Mouse (Mus musculus) embryonic stem cell, embryonic (primary cell): ENCODE results near the gene Eml1.

Experiments
- CTCF ChIA-PET, 4 experiments: fragments of 300-600 bp in 2 of 4; fragments of 350-600 bp in 2 of 4; sonication (Branson Sonifier 250); formaldehyde crosslinking; loops; one replicate each; lab custom pipeline; 2022; ENCODE audit warnings: inconsistent platforms in 2 of 4; lab: Charles Lee
- POLR2A ChIA-PET, 4 experiments: fragments of 300-600 bp in 2 of 4; fragments of 350-600 bp in 2 of 4; sonication (Branson Sonifier 250); formaldehyde crosslinking; loops; one replicate each; lab custom pipeline; 2022; ENCODE audit warnings: antibody characterized with exemption in 4 of 4, inconsistent platforms in 1 of 4; lab: Charles Lee

Eml1 gene

GRCm38 (mm10) chr12:108435444-108436015 is 64.8 kb downstream of the Eml1 start:
- ChIA-PET CTCF (interaction anchor here in 3 of 4 experiments (0.6 to 2.8 kb wide), 9 partner anchors 13 to 147 kb away, joined by 3 to 9 read pairs (median 3); partner anchors contain the start of gene Hhipl1 (in 1 of the 3)), POLR2A (interaction anchor here in 3 of 4 experiments (0.7 to 4.0 kb wide), 27 partner anchors 8 to 303 kb away, joined by 3 to 41 read pairs (median 4); partner anchors contain the start of genes Evl (in 2 of the 3) and Cyp46a1 (in 1 of the 3))

- POLR2A ChIA-PET, result interaction anchor here (0.5 to 4.0 kb wide), 35 partner anchors 8 to 1944 kb away, joined by 3 to 41 read pairs (median 4); partner anchors contain the start of genes Cyp46a1 (in 1 of the 4) and Evl (in 1 of the 4)
- CTCF ChIA-PET, result interaction anchor here (0.6 to 2.8 kb wide), 11 partner anchors 9 to 266 kb away, joined by 3 to 9 read pairs (median 4); partner anchors contain the start of genes Degs2 (in 1 of the 4) and Hhipl1 (in 1 of the 4)
Measured at GRCm38 (mm10) chr12:108436029-108436923, 65.5 kb downstream of the Eml1 start.

GRCm38 (mm10) chr12:108437446-108437845 is 66.7 kb downstream of the Eml1 start:
- POLR2A ChIA-PET, result interaction anchor here (0.6 to 4.0 kb wide), 8 partner anchors 15 to 1146 kb away, joined by 3 to 41 read pairs (median 3); no protein-coding TSS in a partner anchor
- CTCF ChIA-PET, result interaction anchor here in 2 of 4 experiments (2.3 to 2.8 kb wide), 2 partner anchors 15 to 50 kb away, joined by 9 read pairs; no protein-coding TSS in a partner anchor

- ChIA-PET POLR2A (interaction anchor here in 2 of 4 experiments (1.0 to 1.4 kb wide), 2 partner anchors 9 to 111 kb away, joined by 3 to 4 read pairs; partner anchors contain the start of gene Evl (in 1 of the 2)), CTCF (interaction anchor here in 1 of 4 experiments (0.6 to 1.6 kb wide), 2 partner anchors 21 to 79 kb away, joined by 3 to 8 read pairs; no protein-coding TSS in a partner anchor)
Measured at GRCm38 (mm10) chr12:108443271-108443670, 72.5 kb downstream of the Eml1 start.

GRCm38 (mm10) chr12:108443708-108444107 is 73.0 kb downstream of the Eml1 start:
- ChIA-PET CTCF (interaction anchor here in 1 of 4 experiments (0.6 kb wide), 1 partner anchor 80 kb away, joined by 3 read pairs; no protein-coding TSS in a partner anchor), POLR2A (interaction anchor here in 2 of 4 experiments (1.0 to 1.4 kb wide), 2 partner anchors 9 to 111 kb away, joined by 3 to 4 read pairs; partner anchors contain the start of gene Evl (in 1 of the 2))

GRCm38 (mm10) chr12:108444166-108445115 is 73.7 kb downstream of the Eml1 start:
- POLR2A ChIA-PET, result interaction anchor here in 1 of 4 experiments (1.1 kb wide), 1 partner anchor 8 kb away, joined by 3 read pairs; no protein-coding TSS in a partner anchor
- CTCF ChIA-PET, result interaction anchor here in 1 of 4 experiments (0.8 to 0.9 kb wide), 2 partner anchors 8 to 22 kb away, joined by 3 read pairs; no protein-coding TSS in a partner anchor

GRCm38 (mm10) chr12:108446721-108447120 is 76.0 kb downstream of the Eml1 start:
- ChIA-PET POLR2A (no interaction called here), CTCF (no interaction called here)

GRCm38 (mm10) chr12:108448396-108448795 is 77.6 kb downstream of the Eml1 start:
- ChIA-PET POLR2A (interaction anchor here in 2 of 4 experiments (0.8 to 1.0 kb wide), 3 partner anchors 12 to 32 kb away, joined by 3 read pairs; no protein-coding TSS in a partner anchor), CTCF (no interaction called here)

GRCm38 (mm10) chr12:108449935-108450334 is 79.2 kb downstream of the Eml1 start:
- CTCF ChIA-PET, result no interaction called here
- POLR2A ChIA-PET, result interaction anchor here in 1 of 4 experiments (4.7 kb wide), 1 partner anchor 14 kb away, joined by 41 read pairs; no protein-coding TSS in a partner anchor

GRCm38 (mm10) chr12:108450546-108450945 is 79.8 kb downstream of the Eml1 start:
- ChIA-PET CTCF (no interaction called here), POLR2A (interaction anchor here in 1 of 4 experiments (4.7 kb wide), 1 partner anchor 14 kb away, joined by 41 read pairs; no protein-coding TSS in a partner anchor)

- ChIA-PET CTCF (interaction anchor here in 2 of 4 experiments (0.6 to 0.9 kb wide), 3 partner anchors 8 to 1267 kb away, joined by 3 read pairs; no protein-coding TSS in a partner anchor), POLR2A (interaction anchor here in 2 of 4 experiments (0.6 to 4.7 kb wide), 5 partner anchors 9 to 267 kb away, joined by 3 to 41 read pairs (median 4); no protein-coding TSS in a partner anchor)
Measured at GRCm38 (mm10) chr12:108452151-108452874, 81.6 kb downstream of the Eml1 start.

- ChIA-PET CTCF (interaction anchor here in 2 of 4 experiments (0.9 to 1.1 kb wide), 2 partner anchors 34 kb away, joined by 3 to 4 read pairs; no protein-coding TSS in a partner anchor), POLR2A (interaction anchor here in 3 of 4 experiments (0.6 to 4.7 kb wide), 7 partner anchors 12 to 552 kb away, joined by 3 to 41 read pairs (median 4); no protein-coding TSS in a partner anchor)
Measured at GRCm38 (mm10) chr12:108453561-108454044, 82.8 kb downstream of the Eml1 start.

GRCm38 (mm10) chr12:108455004-108455403 is 84.2 kb downstream of the Eml1 start:
- CTCF ChIA-PET, result interaction anchor here in 1 of 4 experiments (0.8 kb wide), 1 partner anchor 33 kb away, joined by 5 read pairs; no protein-coding TSS in a partner anchor
- POLR2A ChIA-PET, result interaction anchor here in 2 of 4 experiments (1.1 to 1.2 kb wide), 2 partner anchors 18 to 19 kb away, joined by 3 to 4 read pairs; no protein-coding TSS in a partner anchor

- CTCF ChIA-PET, result no interaction called here
- POLR2A ChIA-PET, result no interaction called here
Measured at GRCm38 (mm10) chr12:108472898-108473297, 102.1 kb downstream of the Eml1 start.

GRCm38 (mm10) chr12:108474440-108474839 is 103.7 kb downstream of the Eml1 start:
- ChIA-PET POLR2A (no interaction called here), CTCF (interaction anchor here in 3 of 4 experiments (0.6 to 1.0 kb wide), 4 partner anchors 14 to 353 kb away, joined by 3 to 6 read pairs (median 4); no protein-coding TSS in a partner anchor)

GRCm38 (mm10) chr12:108478714-108479113 is 108.0 kb downstream of the Eml1 start:
- CTCF ChIA-PET, result no interaction called here
- POLR2A ChIA-PET, result no interaction called here
